Mouse (Mus musculus) kidney, embryonic 14.5 days (tissue): ENCODE measurements around the gene Htr5b. TPM values are rescaled to one million over a fixed set of nuclear protein-coding genes. Genes with fewer than 3 reads are reported as not detected.

Source experiments
- ATAC-seq: fragments of 200-750 bp; cut with Nextera tagmentation; 2 replicates; pipeline ENCODE4 v1.8.0; 2017; ENCODE audit warnings: moderate number of reproducible peaks, mild to moderate bottlenecking, moderate TSS enrichment, moderate library complexity; ENCODE audit not compliant: low FRiP score, low TSS enrichment
- H3K27ac ChIP-seq: fragments of 300-500 bp; sonication (generic); 2 replicates; pipeline ENCODE4 v1.5.1; 2014; ENCODE audit warnings: low read depth, mild to moderate bottlenecking, low read length, moderate library complexity, mixed read lengths
- H3K27me3 ChIP-seq: fragments of 300-500 bp; sonication (generic); 2 replicates; pipeline ENCODE4 v1.6.1; 2014; ENCODE audit warnings: mild to moderate bottlenecking, low read length; ENCODE audit not compliant: control insufficient read depth, insufficient read depth
- H3K36me3 ChIP-seq: fragments of 300-500 bp; sonication (generic); 2 replicates; pipeline ENCODE4 v1.6.1; 2014; ENCODE audit warnings: low read length, mixed read lengths; ENCODE audit not compliant: control insufficient read depth, insufficient read depth
- H3K4me1 ChIP-seq: fragments of 300-500 bp; sonication (generic); 2 replicates; pipeline ENCODE4 v1.6.1; 2014; ENCODE audit warnings: low read length, mixed read lengths; ENCODE audit not compliant: control insufficient read depth, insufficient read depth
- H3K4me2 ChIP-seq: fragments of 300-500 bp; sonication (generic); replicated peaks from 2 replicates; pipeline ENCODE4 v1.6.1; 2014; ENCODE audit warnings: low read depth, mild to moderate bottlenecking, low read length
- H3K4me3 ChIP-seq: fragments of 300-500 bp; sonication (generic); 2 replicates; pipeline ENCODE4 v1.5.1; 2014; ENCODE audit warnings: mild to moderate bottlenecking, low read length
- H3K9ac ChIP-seq: fragments of 300-500 bp; sonication (generic); 2 replicates; pipeline ENCODE4 v1.6.1; 2014; ENCODE audit warnings: low read depth, mild to moderate bottlenecking, low read length, moderate library complexity
- H3K9me3 ChIP-seq: fragments of 300-500 bp; sonication (generic); 2 replicates; pipeline ENCODE4 v1.6.1; 2016; ENCODE audit warnings: low read length; ENCODE audit not compliant: control insufficient read depth
- WGBS: fragments of 180-500 bp; shearing (Covaris S2); extraction: QIAGEN DNeasy Blood & Tissue Kit; methylation state at CpG from one replicate; pipeline ENCODE4 v1.1.7; 2014; 5-methylcytosine and 5-hydroxymethylcytosine counted together
- polyA plus RNA-seq: library from polyadenylated mRNA; unstranded; fragments of >200 nt; fragmentation: Nextera tagmentation; extraction: Ambion mirVana; gene quantifications from 2 replicates; pipeline ENCODE4 v1.2.1, GENCODE M21; 2014

Gene Htr5b
- polyA plus RNA-seq, 1 experiment from 2014 or later, result 1.4 TPM

- ATAC-seq, result no peak
- Histone ChIP-seq H3K36me3 (peaks cover 6% of the 10 kb centered on the region; the same call in 1 of the 2 replicates), H3K4me2 (no peak overlapping the region), H3K4me3 (no peak overlapping the region), H3K27ac (no peak overlapping the region), H3K9me3 (no peaks in the 10 kb centered on the region), H3K9ac (no peak overlapping the region), H3K4me1 (no peaks in the 10 kb centered on the region), H3K27me3 (no peaks in the 10 kb centered on the region)
- 72% methylated on average over 2 of the region's 2 CpGs for WGBS
Observed at GRCm38 (mm10) chr1:121546844-121547243, 18.6 kb upstream of the Htr5b start.

- H3K27ac ChIP-seq, result no peak overlapping the region
- no peak for ATAC-seq
- WGBS, result 65% methylated on average over 8 of the region's 8 CpGs
Observed at GRCm38 (mm10) chr1:121540361-121540760, 12.1 kb upstream of the Htr5b start.

GRCm38 (mm10) chr1:121531439-121531838 is 3.2 kb upstream of the Htr5b start:
- Histone ChIP-seq H3K27me3 (peaks cover 19% of the 10 kb centered on the region), H3K9me3 (no peaks in the 10 kb centered on the region), H3K4me2 (no peak overlapping the region), H3K9ac (no peak overlapping the region), H3K4me1 (peaks cover 4% of the 10 kb centered on the region; the same call in 1 of the 2 replicates), H3K4me3 (no peak overlapping the region), H3K36me3 (no peaks in the 10 kb centered on the region), H3K27ac (no peak overlapping the region)
- ATAC-seq, result no peak
- 70% methylated on average over 7 of the region's 7 CpGs for WGBS

More at GRCm38 (mm10) chr1:121540361-121540760, 12.1 kb upstream of the Htr5b start:
- Histone ChIP-seq H3K4me2 (no peak overlapping the region), H3K9ac (no peak overlapping the region), H3K27me3 (no peaks in the 10 kb centered on the region), H3K4me1 (no peaks in the 10 kb centered on the region), H3K4me3 (no peak overlapping the region), H3K9me3 (no peaks in the 10 kb centered on the region), H3K36me3 (no peaks in the 10 kb centered on the region)

GRCm38 (mm10) chr1:121529286-121529685 is 1.0 kb upstream of the Htr5b start:
- no peak overlapping the region for H3K4me2 ChIP-seq
- H3K4me1 ChIP-seq, result peaks cover 4% of the 10 kb centered on the region; the same call in 1 of the 2 replicates
- no peak for ATAC-seq
- no peak overlapping the region for H3K4me3 ChIP-seq
- H3K27me3 ChIP-seq, result peaks cover 22% of the 10 kb centered on the region
- H3K9me3 ChIP-seq, result no peaks in the 10 kb centered on the region
- WGBS, result 87% methylated on average over 6 of the region's 6 CpGs
- no peaks in the 10 kb centered on the region for H3K36me3 ChIP-seq
- H3K9ac ChIP-seq, result no peak overlapping the region
- no peak overlapping the region for H3K27ac ChIP-seq

- peaks cover 4% of the 10 kb centered on the region; the same call in 1 of the 2 replicates for H3K4me1 ChIP-seq
- WGBS, result 12% methylated on average over 55 of the region's 55 CpGs
- H3K4me2 ChIP-seq, result peak overlapping the region; percentile 61
- no peak overlapping the region for H3K9ac ChIP-seq
- H3K27ac ChIP-seq, result no peak overlapping the region
- H3K27me3 ChIP-seq, result peaks cover 22% of the 10 kb centered on the region
- H3K4me3 ChIP-seq, result peak overlapping the region; percentile 33
- H3K36me3 ChIP-seq, result no peaks in the 10 kb centered on the region
- ATAC-seq, result peak; percentile 38; the same call in 1 of the 2 replicates
- H3K9me3 ChIP-seq, result no peaks in the 10 kb centered on the region
Observed at GRCm38 (mm10) chr1:121527600-121528398, 466 bp downstream of the Htr5b start.

GRCm38 (mm10) chr1:121527061-121527460 is 1.2 kb downstream of the Htr5b start:
- ATAC-seq, result no peak

GRCm38 (mm10) chr1:121518609-121519008 is 9.7 kb downstream of the Htr5b start:
- Histone ChIP-seq H3K27ac (no peak overlapping the region), H3K9ac (no peak overlapping the region), H3K4me2 (no peak overlapping the region), H3K9me3 (no peaks in the 10 kb centered on the region), H3K36me3 (no peaks in the 10 kb centered on the region), H3K4me3 (no peak overlapping the region), H3K27me3 (no peaks in the 10 kb centered on the region), H3K4me1 (no peaks in the 10 kb centered on the region)
- ATAC-seq, result no peak
- WGBS, result 96% methylated on average over 1 of the region's 1 CpGs

More at GRCm38 (mm10) chr1:121527061-121527460, 1.2 kb downstream of the Htr5b start:
- Histone ChIP-seq H3K9ac (no peak overlapping the region), H3K27me3 (peaks cover 22% of the 10 kb centered on the region), H3K36me3 (no peaks in the 10 kb centered on the region), H3K4me1 (peaks cover 4% of the 10 kb centered on the region; the same call in 1 of the 2 replicates), H3K9me3 (no peaks in the 10 kb centered on the region), H3K27ac (no peak overlapping the region), H3K4me2 (peak overlapping the region; percentile 61; the same call in 1 of the 2 replicates), H3K4me3 (peak overlapping the region; percentile 33)
- 55% methylated on average over 17 of the region's 17 CpGs for WGBS

- Histone ChIP-seq H3K4me2 (no peak overlapping the region), H3K9ac (no peak overlapping the region), H3K4me3 (no peak overlapping the region), H3K27me3 (no peaks in the 10 kb centered on the region), H3K4me1 (no peaks in the 10 kb centered on the region), H3K36me3 (no peaks in the 10 kb centered on the region), H3K9me3 (no peaks in the 10 kb centered on the region), H3K27ac (no peak overlapping the region)
- ATAC-seq, result no peak
- 88% methylated on average over 2 of the region's 2 CpGs for whole genome bisulfite sequencing
Observed at GRCm38 (mm10) chr1:121511966-121512365, 16.3 kb downstream of the Htr5b start.

- 41% methylated on average over 2 of the region's 2 CpGs for WGBS
- ATAC-seq, result no peak
Observed at GRCm38 (mm10) chr1:121511186-121511585, 17.1 kb downstream of the Htr5b start.

More at GRCm38 (mm10) chr1:121511186-121511585, 17.1 kb downstream of the Htr5b start:
- no peak overlapping the region for H3K27ac ChIP-seq
- no peaks in the 10 kb centered on the region for H3K4me1 ChIP-seq
- no peaks in the 10 kb centered on the region for H3K9me3 ChIP-seq
- no peak overlapping the region for H3K9ac ChIP-seq
- no peaks in the 10 kb centered on the region for H3K27me3 ChIP-seq
- no peak overlapping the region for H3K4me3 ChIP-seq
- H3K36me3 ChIP-seq, result no peaks in the 10 kb centered on the region
- H3K4me2 ChIP-seq, result no peak overlapping the region
